Mouse (Mus musculus): ENCODE measurements around the gene Eya2. TPM values are rescaled to one million over a fixed set of nuclear protein-coding genes. Genes with fewer than 3 reads are reported as not detected.

Gene Eya2
- total and polyA plus RNA-seq, 2 experiments, result 0.28 to 0.78 TPM

GRCm38 (mm10) chr2:165732552-165733238 lies 137.9 kb downstream of the Eya2 start:
- Histone ChIP-seq H3K36me3 (ENCODE audit: control insufficient read depth, insufficient read depth, low read length) (no peaks in the 10 kb centered on the region), H3K79me2 (ENCODE audit: control insufficient read depth, insufficient read depth, low read length) (no peaks in the 10 kb centered on the region), H3K4me1 (ENCODE audit: control insufficient read depth, insufficient read depth, low read length) (no peaks in the 10 kb centered on the region), H3K9ac (ENCODE audit: low read depth, low read length) (no peak overlapping the region), H3K4me3 (ENCODE audit: insufficient read depth, low read depth, low read length) (no peak overlapping the region), H3K27me3 (ENCODE audit: control insufficient read depth, insufficient read depth, low read length) (no peaks in the 10 kb centered on the region), H3K27ac (replicated peaks; ENCODE audit: insufficient read depth, low read depth, low read length) (no peak overlapping the region)
- 86% methylated on average over 18 of the region's 18 CpGs for WGBS
- no peak for DNase-seq (ENCODE audit: extremely low read depth, low read depth, low spot score)
- TF ChIP-seq POLR2A (IDR thresholded peaks at IDR 0.05; ENCODE audit: extremely low read depth, insufficient read depth, low read length) (no peak), CTCF (IDR thresholded peaks at IDR 0.05; ENCODE audit: low read depth, low read length) (no peak)

GRCm38 (mm10) chr2:165733701-165734100 lies 138.9 kb downstream of the Eya2 start:
- H3K79me2 ChIP-seq (ENCODE audit: control insufficient read depth, insufficient read depth, low read length), result no peaks in the 10 kb centered on the region
- peak; percentile 4 for DNase-seq (ENCODE audit: extremely low read depth, low read depth, low spot score)
- H3K4me3 ChIP-seq (ENCODE audit: insufficient read depth, low read depth, low read length), result no peak overlapping the region
- TF ChIP-seq POLR2A (IDR thresholded peaks at IDR 0.05; ENCODE audit: extremely low read depth, insufficient read depth, low read length), result no peak
- TF ChIP-seq CTCF (IDR thresholded peaks at IDR 0.05; ENCODE audit: low read depth, low read length), result no peak
- WGBS, result 75% methylated on average over 8 of the region's 8 CpGs
- no peak overlapping the region for H3K27ac ChIP-seq (replicated peaks; ENCODE audit: insufficient read depth, low read depth, low read length)
- H3K4me1 ChIP-seq (ENCODE audit: control insufficient read depth, insufficient read depth, low read length), result no peaks in the 10 kb centered on the region
- H3K27me3 ChIP-seq (ENCODE audit: control insufficient read depth, insufficient read depth, low read length), result no peaks in the 10 kb centered on the region
- H3K36me3 ChIP-seq (ENCODE audit: control insufficient read depth, insufficient read depth, low read length), result no peaks in the 10 kb centered on the region
- H3K9ac ChIP-seq (ENCODE audit: low read depth, low read length), result no peak overlapping the region

DNA sequence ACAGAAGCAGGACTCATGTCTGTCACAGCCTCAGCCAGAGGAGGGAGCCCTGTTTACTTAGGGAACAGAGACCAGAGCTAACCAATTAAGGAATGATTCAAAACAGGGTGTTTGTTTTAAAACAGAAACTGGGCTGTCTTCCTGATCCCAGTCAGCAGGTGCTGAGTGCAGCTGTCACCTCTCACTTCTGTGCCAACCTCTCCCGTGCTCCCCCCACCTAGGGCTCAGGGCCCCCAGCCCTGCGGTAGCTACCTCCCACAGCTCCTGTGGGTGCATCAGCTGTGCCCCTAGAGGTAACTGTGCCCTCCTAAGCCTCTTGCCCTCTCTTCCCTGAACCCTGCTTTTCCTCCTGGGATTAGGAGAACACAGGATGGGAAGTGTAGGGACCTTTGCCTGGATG lies 141.5 kb downstream of the Eya2 start:
- H3K79me2 ChIP-seq (ENCODE audit: control insufficient read depth, insufficient read depth, low read length), result no peaks in the 10 kb centered on the region
- H3K27me3 ChIP-seq (ENCODE audit: control insufficient read depth, insufficient read depth, low read length), result no peaks in the 10 kb centered on the region
- H3K4me1 ChIP-seq (ENCODE audit: control insufficient read depth, insufficient read depth, low read length), result no peaks in the 10 kb centered on the region
- H3K4me3 ChIP-seq (ENCODE audit: insufficient read depth, low read depth, low read length), result no peak overlapping the region
- WGBS, result 39% methylated on average over 2 of the region's 2 CpGs
- H3K9ac ChIP-seq (ENCODE audit: low read depth, low read length), result no peak overlapping the region
- DNase-seq (ENCODE audit: extremely low read depth, low read depth, low spot score), result no peak
- TF ChIP-seq CTCF (IDR thresholded peaks at IDR 0.05; ENCODE audit: low read depth, low read length), result no peak
- TF ChIP-seq POLR2A (IDR thresholded peaks at IDR 0.05; ENCODE audit: extremely low read depth, insufficient read depth, low read length), result no peak
- no peak overlapping the region for H3K27ac ChIP-seq (replicated peaks; ENCODE audit: insufficient read depth, low read depth, low read length)
- no peaks in the 10 kb centered on the region for H3K36me3 ChIP-seq (ENCODE audit: control insufficient read depth, insufficient read depth, low read length)

DNA sequence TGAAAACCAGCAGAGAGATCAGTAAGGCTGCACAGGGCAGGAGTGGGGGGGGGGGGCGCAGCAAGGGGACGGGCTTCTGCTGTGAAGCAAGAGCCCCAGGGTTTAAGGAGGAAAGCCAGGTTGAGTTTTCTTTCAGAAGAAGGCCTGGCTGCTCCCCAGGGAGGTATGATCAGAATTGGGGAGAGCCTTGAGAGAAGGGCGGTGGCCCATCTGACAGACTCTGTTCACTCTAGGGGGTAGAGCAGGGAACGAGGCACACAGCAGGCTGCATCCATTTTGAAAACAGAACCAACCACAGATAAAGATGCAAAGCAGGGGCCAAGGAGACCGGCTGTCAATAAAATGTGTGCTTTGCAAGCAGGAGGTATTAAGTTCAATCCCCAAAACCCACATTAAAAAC lies 145.5 kb downstream of the Eya2 start:
- Histone ChIP-seq H3K4me1 (ENCODE audit: control insufficient read depth, insufficient read depth, low read length) (no peaks in the 10 kb centered on the region), H3K79me2 (ENCODE audit: control insufficient read depth, insufficient read depth, low read length) (no peaks in the 10 kb centered on the region), H3K9ac (ENCODE audit: low read depth, low read length) (no peak overlapping the region), H3K4me3 (ENCODE audit: insufficient read depth, low read depth, low read length) (no peak overlapping the region), H3K27me3 (ENCODE audit: control insufficient read depth, insufficient read depth, low read length) (no peaks in the 10 kb centered on the region), H3K36me3 (ENCODE audit: control insufficient read depth, insufficient read depth, low read length) (no peaks in the 10 kb centered on the region), H3K27ac (replicated peaks; ENCODE audit: insufficient read depth, low read depth, low read length) (no peak overlapping the region)
- TF ChIP-seq POLR2A (IDR thresholded peaks at IDR 0.05; ENCODE audit: extremely low read depth, insufficient read depth, low read length) (no peak), CTCF (IDR thresholded peaks at IDR 0.05; ENCODE audit: low read depth, low read length) (no peak)
- WGBS, result 79% methylated on average over 5 of the region's 5 CpGs
- no peak for DNase-seq (ENCODE audit: extremely low read depth, low read depth, low spot score)

GRCm38 (mm10) chr2:165740982-165741381 lies 146.2 kb downstream of the Eya2 start:
- TF ChIP-seq CTCF (IDR thresholded peaks at IDR 0.05; ENCODE audit: low read depth, low read length) (no peak), POLR2A (IDR thresholded peaks at IDR 0.05; ENCODE audit: extremely low read depth, insufficient read depth, low read length) (no peak)
- 25% methylated on average over 9 of the region's 9 CpGs for WGBS
- H3K4me3 ChIP-seq (ENCODE audit: insufficient read depth, low read depth, low read length), result no peak overlapping the region
- no peaks in the 10 kb centered on the region for H3K27me3 ChIP-seq (ENCODE audit: control insufficient read depth, insufficient read depth, low read length)
- no peaks in the 10 kb centered on the region for H3K36me3 ChIP-seq (ENCODE audit: control insufficient read depth, insufficient read depth, low read length)
- H3K27ac ChIP-seq (replicated peaks; ENCODE audit: insufficient read depth, low read depth, low read length), result no peak overlapping the region
- no peaks in the 10 kb centered on the region for H3K79me2 ChIP-seq (ENCODE audit: control insufficient read depth, insufficient read depth, low read length)
- no peaks in the 10 kb centered on the region for H3K4me1 ChIP-seq (ENCODE audit: control insufficient read depth, insufficient read depth, low read length)
- DNase-seq (ENCODE audit: extremely low read depth, low read depth, low spot score), result peak; percentile 13
- no peak overlapping the region for H3K9ac ChIP-seq (ENCODE audit: low read depth, low read length)

DNA sequence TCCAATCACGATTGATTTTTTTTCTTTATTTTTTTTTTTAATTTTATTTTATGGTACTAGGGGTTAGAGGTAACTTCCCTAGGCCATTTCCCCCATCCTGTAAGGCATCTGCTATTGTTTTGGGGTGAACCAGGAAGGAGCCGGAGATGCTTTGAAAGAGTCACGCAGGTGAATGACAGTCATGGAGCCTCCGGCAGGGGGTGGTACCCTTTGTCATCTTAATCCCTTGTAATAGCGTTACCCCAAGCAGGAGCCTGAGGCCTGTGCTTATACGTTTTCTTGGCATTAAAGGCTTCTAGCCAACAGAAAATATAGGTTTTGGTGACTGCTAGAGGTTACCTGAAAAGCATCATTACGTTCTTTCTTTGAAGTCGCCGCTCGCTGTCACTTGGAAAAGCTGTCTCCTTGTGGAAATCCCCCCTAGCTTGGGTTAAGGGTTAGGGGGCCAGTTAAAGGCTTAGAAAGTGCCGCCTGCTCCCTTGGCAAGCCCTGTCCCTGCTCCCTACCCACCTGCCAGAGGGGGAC lies 146.8 kb downstream of the Eya2 start:
- no peak overlapping the region for H3K9ac ChIP-seq (ENCODE audit: low read depth, low read length)
- H3K79me2 ChIP-seq (ENCODE audit: control insufficient read depth, insufficient read depth, low read length), result no peaks in the 10 kb centered on the region
- TF ChIP-seq POLR2A (IDR thresholded peaks at IDR 0.05; ENCODE audit: extremely low read depth, insufficient read depth, low read length) (no peak), CTCF (IDR thresholded peaks at IDR 0.05; ENCODE audit: low read depth, low read length) (no peak)
- DNase-seq (ENCODE audit: extremely low read depth, low read depth, low spot score), result no peak
- WGBS, result 49% methylated on average over 11 of the region's 11 CpGs
- no peak overlapping the region for H3K27ac ChIP-seq (replicated peaks; ENCODE audit: insufficient read depth, low read depth, low read length)
- no peak overlapping the region for H3K4me3 ChIP-seq (ENCODE audit: insufficient read depth, low read depth, low read length)
- H3K27me3 ChIP-seq (ENCODE audit: control insufficient read depth, insufficient read depth, low read length), result no peaks in the 10 kb centered on the region
- H3K36me3 ChIP-seq (ENCODE audit: control insufficient read depth, insufficient read depth, low read length), result no peaks in the 10 kb centered on the region
- no peaks in the 10 kb centered on the region for H3K4me1 ChIP-seq (ENCODE audit: control insufficient read depth, insufficient read depth, low read length)

Data from liver, adult 2 months (tissue).